Mouse (Mus musculus) ES-E14 (cell line): Measurements from ENCODE around the gene Krt32.

Experiments used
- CHD2 ChIP-seq: IDR thresholded peaks from 2 replicates; pipeline ENCODE4 v1.6.1; 2014; ENCODE audit warnings: mild to moderate bottlenecking, low read depth, low read length, inconsistent platforms
- MAFK ChIP-seq: IDR thresholded peaks from 2 replicates; pipeline ENCODE4 v1.6.1; 2014; ENCODE audit warnings: mild to moderate bottlenecking, low read depth, low read length, inconsistent platforms; ENCODE audit not compliant: insufficient read depth
- ZC3H11A ChIP-seq: IDR thresholded peaks from 2 replicates; pipeline ENCODE4 v1.6.1; 2012; ENCODE audit warnings: low read depth, mild to moderate bottlenecking, inconsistent platforms, low read length, borderline replicate concordance
- ZNF384 ChIP-seq: IDR thresholded peaks from 2 replicates; pipeline ENCODE4 v1.6.1; 2012; ENCODE audit warnings: low read depth, low read length, inconsistent platforms

- TF ChIP-seq CHD2 (no peak), ZC3H11A (no peak), MAFK (no peak), ZNF384 (no peak)
These were observed 36.9 kb upstream of the Krt32 start for GRCm38 (mm10) chr11:100124901-100125300.
